Mouse (Mus musculus) C2C12 (cell line): Measurements from ENCODE around the gene Chrnb4.

ENCODE experiments used
- CTCF ChIP-seq: IDR thresholded peaks from one replicate; pipeline ENCODE4 v1.5.1; 2011; ENCODE audit not compliant: control insufficient read depth, insufficient read depth, insufficient read length
- MAX ChIP-seq: IDR thresholded peaks from one replicate; pipeline ENCODE4 v1.6.1; 2011; ENCODE audit warnings: mild to moderate bottlenecking, control low read depth
- MYOD1 ChIP-seq: IDR thresholded peaks from one replicate; pipeline ENCODE4 v1.6.1; 2011; ENCODE audit warnings: low read depth; ENCODE audit not compliant: control insufficient read depth, insufficient read length
- USF1 ChIP-seq: IDR thresholded peaks from one replicate; pipeline ENCODE4 v1.6.1; 2011; ENCODE audit warnings: low read depth, mild to moderate bottlenecking, control low read depth, moderate library complexity

- TF ChIP-seq CTCF (no peak), USF1 (no peak), MAX (no peak), MYOD1 (no peak)
Measured at GRCm38 (mm10) chr9:55025534-55026274, 22.9 kb downstream of the Chrnb4 start.
